Mouse (Mus musculus): ENCODE data around the gene Smim6. TPM values are rescaled to one million over a fixed set of nuclear protein-coding genes. Genes with fewer than 3 reads are reported as not detected.
A peak's percentile ranks its signal among the peaks of the same experiment; 100 is the strongest.

The Smim6 gene
- polyA plus RNA-seq, 1 experiment from 2014 or later: 9.4 TPM

GRCm38 (mm10) chr11:115920110-115920818 is 8.4 kb downstream of the Smim6 start:
- H3K9me3 ChIP-seq (ENCODE audit: control insufficient read depth, low read length): no peaks in the 10 kb centered on the region
- H3K9ac ChIP-seq (ENCODE audit: low read depth, low read length): no peak overlapping the region
- H3K4me1 ChIP-seq (ENCODE audit: control insufficient read depth, insufficient read depth, low read length): no peaks in the 10 kb centered on the region
- no peak overlapping the region for H3K4me2 ChIP-seq (replicated peaks; ENCODE audit: low read depth, low read length)
- no peaks in the 10 kb centered on the region for H3K27me3 ChIP-seq (ENCODE audit: control insufficient read depth, insufficient read depth, low read length)
- WGBS: 49% methylated on average over 6 of the region's 6 CpGs
- H3K27ac ChIP-seq (ENCODE audit: low read depth, low read length): no peak overlapping the region
- H3K4me3 ChIP-seq (ENCODE audit: low read length): no peak overlapping the region
- H3K36me3 ChIP-seq (ENCODE audit: control insufficient read depth, insufficient read depth, low read length): peaks cover 32% of the 10 kb centered on the region
- 0 out of 2 replicates have a peak, but pooled peaks have one; percentile 20 for ATAC-seq (ENCODE audit: low FRiP score, low TSS enrichment)

GRCm38 (mm10) chr11:115921986-115922385 is 10.2 kb downstream of the Smim6 start:
- Histone ChIP-seq H3K4me2 (replicated peaks; ENCODE audit: low read depth, low read length) (no peak overlapping the region), H3K4me1 (ENCODE audit: control insufficient read depth, insufficient read depth, low read length) (no peaks in the 10 kb centered on the region), H3K27me3 (ENCODE audit: control insufficient read depth, insufficient read depth, low read length) (no peaks in the 10 kb centered on the region), H3K9me3 (ENCODE audit: control insufficient read depth, low read length) (no peaks in the 10 kb centered on the region), H3K4me3 (ENCODE audit: low read length) (no peak overlapping the region), H3K36me3 (ENCODE audit: control insufficient read depth, insufficient read depth, low read length) (peaks cover 20% of the 10 kb centered on the region; the same call in 1 of the 2 replicates), H3K9ac (ENCODE audit: low read depth, low read length) (no peak overlapping the region), H3K27ac (ENCODE audit: low read depth, low read length) (no peak overlapping the region)
- no peak for ATAC-seq (ENCODE audit: low FRiP score, low TSS enrichment)
- 96% methylated on average over 1 of the region's 1 CpGs for WGBS

- no peak overlapping the region for H3K9ac ChIP-seq (ENCODE audit: low read depth, low read length)
- H3K27ac ChIP-seq (ENCODE audit: low read depth, low read length): no peak overlapping the region
- no peaks in the 10 kb centered on the region for H3K9me3 ChIP-seq (ENCODE audit: control insufficient read depth, low read length)
- peaks cover 16% of the 10 kb centered on the region; the same call in 1 of the 2 replicates for H3K36me3 ChIP-seq (ENCODE audit: control insufficient read depth, insufficient read depth, low read length)
- no peak overlapping the region for H3K4me2 ChIP-seq (replicated peaks; ENCODE audit: low read depth, low read length)
- no peaks in the 10 kb centered on the region for H3K27me3 ChIP-seq (ENCODE audit: control insufficient read depth, insufficient read depth, low read length)
- 94% methylated on average over 8 of the region's 8 CpGs for WGBS
- peaks cover 6% of the 10 kb centered on the region; the same call in 1 of the 2 replicates for H3K4me1 ChIP-seq (ENCODE audit: control insufficient read depth, insufficient read depth, low read length)
- H3K4me3 ChIP-seq (ENCODE audit: low read length): no peak overlapping the region
- ATAC-seq (ENCODE audit: low FRiP score, low TSS enrichment): no peak
Measured at GRCm38 (mm10) chr11:115929031-115929430, 17.2 kb downstream of the Smim6 start.

- 79% methylated on average over 2 of the region's 3 CpGs for WGBS
- no peaks in the 10 kb centered on the region for H3K27me3 ChIP-seq (ENCODE audit: control insufficient read depth, insufficient read depth, low read length)
- no peaks in the 10 kb centered on the region for H3K9me3 ChIP-seq (ENCODE audit: control insufficient read depth, low read length)
- H3K4me2 ChIP-seq (replicated peaks; ENCODE audit: low read depth, low read length): no peak overlapping the region
- H3K27ac ChIP-seq (ENCODE audit: low read depth, low read length): no peak overlapping the region
- peaks cover 12% of the 10 kb centered on the region for H3K4me1 ChIP-seq (ENCODE audit: control insufficient read depth, insufficient read depth, low read length)
- H3K4me3 ChIP-seq (ENCODE audit: low read length): no peak overlapping the region
- ATAC-seq (ENCODE audit: low FRiP score, low TSS enrichment): no peak
- no peak overlapping the region for H3K9ac ChIP-seq (ENCODE audit: low read depth, low read length)
- H3K36me3 ChIP-seq (ENCODE audit: control insufficient read depth, insufficient read depth, low read length): peaks cover 11% of the 10 kb centered on the region; the same call in 1 of the 2 replicates
Measured at GRCm38 (mm10) chr11:115929818-115930217, 18.0 kb downstream of the Smim6 start.

GRCm38 (mm10) chr11:115931235-115931634 is 19.4 kb downstream of the Smim6 start:
- 73% methylated on average over 3 of the region's 3 CpGs for WGBS
- ATAC-seq (ENCODE audit: low FRiP score, low TSS enrichment): no peak
- peaks cover 13% of the 10 kb centered on the region for H3K4me1 ChIP-seq (ENCODE audit: control insufficient read depth, insufficient read depth, low read length)
- no peak overlapping the region for H3K4me3 ChIP-seq (ENCODE audit: low read length)
- H3K4me2 ChIP-seq (replicated peaks; ENCODE audit: low read depth, low read length): no peak overlapping the region
- no peaks in the 10 kb centered on the region for H3K27me3 ChIP-seq (ENCODE audit: control insufficient read depth, insufficient read depth, low read length)
- no peaks in the 10 kb centered on the region for H3K9me3 ChIP-seq (ENCODE audit: control insufficient read depth, low read length)
- peaks cover 15% of the 10 kb centered on the region for H3K36me3 ChIP-seq (ENCODE audit: control insufficient read depth, insufficient read depth, low read length)
- no peak overlapping the region for H3K27ac ChIP-seq (ENCODE audit: low read depth, low read length)
- H3K9ac ChIP-seq (ENCODE audit: low read depth, low read length): no peak overlapping the region

GRCm38 (mm10) chr11:115933108-115933746 is 21.4 kb downstream of the Smim6 start, which contains the start of the genes Sap30bp and Recql5:
Gene Sap30bp, plus strand, starts transcription at chr11:115933282.
Gene Recql5, minus strand, starts transcription at chr11:115933477.
- H3K27ac ChIP-seq (ENCODE audit: low read depth, low read length): no peak within 1 kb of the TSS
- under 1% methylated on average over 28 of the region's 28 CpGs for WGBS

GRCm38 (mm10) chr11:115933747-115934110 is 21.9 kb downstream of the Smim6 start:
- Histone ChIP-seq H3K4me1 (ENCODE audit: control insufficient read depth, insufficient read depth, low read length) (peaks cover 13% of the 10 kb centered on the region), H3K27me3 (ENCODE audit: control insufficient read depth, insufficient read depth, low read length) (no peaks in the 10 kb centered on the region), H3K4me2 (replicated peaks; ENCODE audit: low read depth, low read length) (peak overlapping the region; percentile 81), H3K36me3 (ENCODE audit: control insufficient read depth, insufficient read depth, low read length) (peaks cover 28% of the 10 kb centered on the region), H3K9ac (ENCODE audit: low read depth, low read length) (peak overlapping the region; percentile 82), H3K9me3 (ENCODE audit: control insufficient read depth, low read length) (no peaks in the 10 kb centered on the region), H3K4me3 (ENCODE audit: low read length) (peak overlapping the region; percentile 80), H3K27ac (ENCODE audit: low read depth, low read length) (no peak overlapping the region)
- ATAC-seq (ENCODE audit: low FRiP score, low TSS enrichment): peak; percentile 43
- 1% methylated on average over 16 of the region's 16 CpGs for WGBS

More at GRCm38 (mm10) chr11:115933108-115933746, 21.4 kb downstream of the Smim6 start, which contains the start of the genes Sap30bp and Recql5:
- H3K4me1 ChIP-seq (ENCODE audit: control insufficient read depth, insufficient read depth, low read length): peaks cover 13% of the 10 kb centered on the region
- peaks cover 24% of the 10 kb centered on the region for H3K36me3 ChIP-seq (ENCODE audit: control insufficient read depth, insufficient read depth, low read length)
- peak within 1 kb of the TSS; percentile 82 for H3K9ac ChIP-seq (ENCODE audit: low read depth, low read length)
- peak; percentile 99 for ATAC-seq (ENCODE audit: low FRiP score, low TSS enrichment)
- no peaks in the 10 kb centered on the region for H3K9me3 ChIP-seq (ENCODE audit: control insufficient read depth, low read length)
- H3K27me3 ChIP-seq (ENCODE audit: control insufficient read depth, insufficient read depth, low read length): no peaks in the 10 kb centered on the region
- H3K4me2 ChIP-seq (replicated peaks; ENCODE audit: low read depth, low read length): peak within 1 kb of the TSS; percentile 81
- H3K4me3 ChIP-seq (ENCODE audit: low read length): peak within 1 kb of the TSS; percentile 80

- H3K27me3 ChIP-seq (ENCODE audit: control insufficient read depth, insufficient read depth, low read length): no peaks in the 10 kb centered on the region
- peaks cover 1% of the 10 kb centered on the region; the same call in 1 of the 2 replicates for H3K4me1 ChIP-seq (ENCODE audit: control insufficient read depth, insufficient read depth, low read length)
- no peak for ATAC-seq (ENCODE audit: low FRiP score, low TSS enrichment)
- no peak overlapping the region for H3K27ac ChIP-seq (ENCODE audit: low read depth, low read length)
- H3K4me3 ChIP-seq (ENCODE audit: low read length): no peak overlapping the region
- peaks cover 71% of the 10 kb centered on the region for H3K36me3 ChIP-seq (ENCODE audit: control insufficient read depth, insufficient read depth, low read length)
- no peak overlapping the region for H3K9ac ChIP-seq (ENCODE audit: low read depth, low read length)
- no peaks in the 10 kb centered on the region for H3K9me3 ChIP-seq (ENCODE audit: control insufficient read depth, low read length)
- WGBS: 41% methylated on average over 6 of the region's 6 CpGs
- no peak overlapping the region for H3K4me2 ChIP-seq (replicated peaks; ENCODE audit: low read depth, low read length)
Measured at GRCm38 (mm10) chr11:115939690-115940329, 28.0 kb downstream of the Smim6 start.
